Mouse (Mus musculus): ENCODE measurements around the gene Dhx15.

DNA sequence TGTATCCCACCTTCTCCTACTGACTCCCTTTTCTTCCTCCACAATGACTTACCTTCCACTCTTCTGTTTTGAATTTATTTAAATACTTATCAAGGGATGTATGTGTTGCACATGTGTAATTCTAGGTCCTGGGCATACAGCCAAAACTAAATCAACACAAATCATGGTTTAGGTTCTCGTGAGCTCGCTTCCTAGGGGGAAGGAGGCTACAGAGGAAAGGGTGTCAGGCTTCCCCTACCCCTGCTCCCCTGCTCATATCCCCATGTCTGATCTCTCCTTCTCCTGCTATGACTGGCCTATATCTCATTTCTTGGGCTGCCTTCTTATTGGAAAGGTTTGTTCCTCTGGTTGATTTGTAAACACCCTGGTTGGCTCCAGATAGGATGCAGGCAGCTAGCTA is 43.6 kb upstream of the Dhx15 start:
- TF ChIP-seq CTCF (IDR thresholded peaks at IDR 0.05; ENCODE audit: extremely low read depth, insufficient read depth, insufficient read length, insufficient replicate concordance) (no peak), POLR2A (IDR thresholded peaks at IDR 0.05; ENCODE audit: low read depth, low read length) (no peak)
